Mouse (Mus musculus) stomach, embryonic 16.5 days (tissue): ENCODE data around the gene Cbx8. TPM values are rescaled to one million over a fixed set of nuclear protein-coding genes. Genes with fewer than 3 reads are reported as not detected.

Source experiments
- ATAC-seq: fragments of 200-750 bp; cut with Nextera tagmentation; 2 replicates; pipeline ENCODE4 v1.8.0; 2017; ENCODE audit warnings: moderate number of reproducible peaks, moderate TSS enrichment; ENCODE audit not compliant: insufficient read depth, low FRiP score
- H3K27ac ChIP-seq: fragments of 300-500 bp; sonication (generic); 2 replicates; pipeline ENCODE4 v1.5.1; 2014; ENCODE audit warnings: low read length
- H3K27me3 ChIP-seq: fragments of 300-500 bp; sonication (generic); 2 replicates; pipeline ENCODE4 v1.6.1; 2014; ENCODE audit warnings: low read length, control low read depth, mixed read lengths; ENCODE audit not compliant: control insufficient read depth, insufficient read depth
- H3K36me3 ChIP-seq: fragments of 300-500 bp; sonication (generic); 2 replicates; pipeline ENCODE4 v1.6.1; 2014; ENCODE audit warnings: low read length; ENCODE audit not compliant: control insufficient read depth, insufficient read depth
- H3K4me1 ChIP-seq: fragments of 300-500 bp; sonication (generic); 2 replicates; pipeline ENCODE4 v1.6.1; 2014; ENCODE audit warnings: low read length, control low read depth, mixed read lengths; ENCODE audit not compliant: control insufficient read depth, insufficient read depth
- H3K4me2 ChIP-seq: fragments of 300-500 bp; sonication (generic); 2 replicates; pipeline ENCODE4 v1.6.1; 2014; ENCODE audit warnings: low read depth, low read length, mixed read lengths
- H3K4me3 ChIP-seq: fragments of 300-500 bp; sonication (generic); replicated peaks from 2 replicates; pipeline ENCODE4 v1.5.1; 2014; ENCODE audit warnings: mild to moderate bottlenecking, low read length
- H3K9ac ChIP-seq: fragments of 300-500 bp; sonication (generic); 2 replicates; pipeline ENCODE4 v1.6.1; 2014; ENCODE audit warnings: low read length
- H3K9me3 ChIP-seq: fragments of 300-500 bp; sonication (generic); replicated peaks from 2 replicates; pipeline ENCODE4 v1.6.1; 2016; ENCODE audit warnings: low read length, control low read depth; ENCODE audit not compliant: control insufficient read depth
- WGBS: fragments of 180-500 bp; shearing (Covaris S2); extraction: QIAGEN DNeasy Blood & Tissue Kit; methylation state at CpG from one replicate; pipeline ENCODE4 v1.1.7; 2014; 5-methylcytosine and 5-hydroxymethylcytosine counted together
- polyA plus RNA-seq: library from polyadenylated mRNA; unstranded; fragments of >200 nt; fragmentation: Nextera tagmentation; extraction: Ambion mirVana; gene quantifications from 2 replicates; pipeline ENCODE4 v1.2.1, GENCODE M21; 2015

The Cbx8 gene
- polyA plus RNA-seq, 1 experiment from 2014 or later = 6.4 TPM

DNA sequence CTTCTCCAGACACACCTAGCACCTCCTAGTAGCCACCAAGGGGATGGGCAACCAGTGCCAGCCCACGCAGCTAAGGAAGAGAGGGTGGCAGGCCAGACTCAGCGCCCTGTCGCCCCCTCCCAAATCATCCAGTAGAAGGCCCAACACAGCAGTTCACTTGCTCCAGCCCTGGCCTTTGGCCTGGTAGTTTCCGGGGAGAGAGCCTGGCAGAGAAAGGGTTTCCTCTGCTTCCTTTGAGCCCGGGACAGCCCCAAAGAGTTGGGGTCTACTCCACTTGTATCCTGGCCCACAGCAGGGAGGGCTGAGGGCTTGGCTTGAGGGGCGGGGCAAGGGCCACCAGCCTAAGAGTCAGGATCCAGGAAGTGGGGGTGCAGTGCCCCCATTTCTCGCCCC is 38.7 kb upstream of the Cbx8 start:
- H3K4me2 ChIP-seq = peak overlapping the region; percentile 46
- 53% methylated on average over 7 of the region's 7 CpGs for WGBS
- H3K9ac ChIP-seq = peak overlapping the region; percentile 64
- H3K27ac ChIP-seq = peak overlapping the region; percentile 64
- no peaks in the 10 kb centered on the region for H3K27me3 ChIP-seq
- H3K4me1 ChIP-seq = peaks cover 46% of the 10 kb centered on the region
- 0 out of 2 replicates have a peak overlapping the region, but pooled peaks have one; percentile 7 for H3K4me3 ChIP-seq
- H3K36me3 ChIP-seq = peaks cover 8% of the 10 kb centered on the region
- no peak for ATAC-seq
- no peaks in the 10 kb centered on the region for H3K9me3 ChIP-seq

GRCm38 (mm10) chr11:119078691-119079444 is 38.1 kb upstream of the Cbx8 start:
- H3K4me2 ChIP-seq = peak overlapping the region; percentile 46
- WGBS = 11% methylated on average over 26 of the region's 27 CpGs
- H3K4me1 ChIP-seq = peaks cover 41% of the 10 kb centered on the region
- H3K9ac ChIP-seq = peak overlapping the region; percentile 64
- no peaks in the 10 kb centered on the region for H3K9me3 ChIP-seq
- 0 out of 2 replicates have a peak overlapping the region, but pooled peaks have one; percentile 7 for H3K4me3 ChIP-seq
- H3K27me3 ChIP-seq = no peaks in the 10 kb centered on the region
- peak overlapping the region; percentile 64 for H3K27ac ChIP-seq
- peaks cover 8% of the 10 kb centered on the region for H3K36me3 ChIP-seq
- peak; percentile 53; the same call in 1 of the 2 replicates for ATAC-seq

GRCm38 (mm10) chr11:119077755-119078154 is 37.0 kb upstream of the Cbx8 start:
- Histone ChIP-seq H3K27ac (no peak overlapping the region), H3K4me2 (no peak overlapping the region), H3K27me3 (no peaks in the 10 kb centered on the region), H3K4me1 (peaks cover 37% of the 10 kb centered on the region), H3K36me3 (peaks cover 8% of the 10 kb centered on the region), H3K9ac (no peak overlapping the region), H3K9me3 (no peaks in the 10 kb centered on the region), H3K4me3 (no peak overlapping the region)
- 75% methylated on average over 4 of the region's 4 CpGs for WGBS
- no peak for ATAC-seq

- Histone ChIP-seq H3K9ac (no peak overlapping the region), H3K27ac (no peak overlapping the region), H3K4me1 (peaks cover 35% of the 10 kb centered on the region), H3K4me2 (no peak overlapping the region), H3K27me3 (no peaks in the 10 kb centered on the region), H3K36me3 (peaks cover 1% of the 10 kb centered on the region), H3K4me3 (no peak overlapping the region), H3K9me3 (no peaks in the 10 kb centered on the region)
- no peak for ATAC-seq
- 78% methylated on average over 5 of the region's 5 CpGs for WGBS
Observed at GRCm38 (mm10) chr11:119075805-119076204, 35.0 kb upstream of the Cbx8 start.

DNA sequence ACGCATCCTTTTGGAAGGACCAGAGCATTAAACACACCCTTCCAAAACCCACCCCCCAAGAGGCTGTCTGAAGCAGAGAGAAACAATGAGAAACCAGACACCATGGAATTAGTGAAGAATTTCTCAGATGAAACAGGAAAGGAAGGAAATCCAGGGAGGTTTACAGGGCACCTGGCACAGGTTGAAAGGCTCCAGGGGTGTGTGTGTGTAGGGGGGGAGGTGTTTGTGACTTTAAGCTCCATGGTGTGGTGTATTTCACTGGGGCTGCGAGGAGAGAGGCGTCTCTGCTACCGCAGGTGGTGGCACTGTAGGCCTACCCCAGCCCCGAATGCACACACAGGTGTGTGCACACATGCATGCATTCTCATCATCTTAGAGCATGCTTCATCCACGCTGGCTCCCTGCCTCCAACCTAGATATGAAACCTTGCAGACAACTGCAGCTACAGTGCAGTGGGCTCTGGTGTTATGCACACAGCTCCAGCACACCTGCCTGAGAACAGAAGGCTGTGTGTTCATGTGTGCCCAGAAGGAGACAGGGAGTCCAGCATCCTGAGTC is 33.2 kb upstream of the Cbx8 start:
- Histone ChIP-seq H3K27me3 (no peaks in the 10 kb centered on the region), H3K9ac (no peak overlapping the region), H3K27ac (no peak overlapping the region), H3K9me3 (no peaks in the 10 kb centered on the region), H3K4me2 (no peak overlapping the region), H3K4me1 (peaks cover 24% of the 10 kb centered on the region), H3K4me3 (no peak overlapping the region), H3K36me3 (no peaks in the 10 kb centered on the region)
- WGBS = 68% methylated on average over 6 of the region's 6 CpGs
- ATAC-seq = no peak

- 58% methylated on average over 6 of the region's 6 CpGs for WGBS
- Histone ChIP-seq H3K4me3 (no peak overlapping the region), H3K4me1 (peaks cover 16% of the 10 kb centered on the region), H3K27ac (no peak overlapping the region), H3K36me3 (no peaks in the 10 kb centered on the region), H3K27me3 (no peaks in the 10 kb centered on the region), H3K9ac (peak overlapping the region; percentile 4; the same call in 1 of the 2 replicates), H3K4me2 (no peak overlapping the region), H3K9me3 (no peaks in the 10 kb centered on the region)
- no peak for ATAC-seq
Observed at GRCm38 (mm10) chr11:119072986-119073385, 32.2 kb upstream of the Cbx8 start.

DNA sequence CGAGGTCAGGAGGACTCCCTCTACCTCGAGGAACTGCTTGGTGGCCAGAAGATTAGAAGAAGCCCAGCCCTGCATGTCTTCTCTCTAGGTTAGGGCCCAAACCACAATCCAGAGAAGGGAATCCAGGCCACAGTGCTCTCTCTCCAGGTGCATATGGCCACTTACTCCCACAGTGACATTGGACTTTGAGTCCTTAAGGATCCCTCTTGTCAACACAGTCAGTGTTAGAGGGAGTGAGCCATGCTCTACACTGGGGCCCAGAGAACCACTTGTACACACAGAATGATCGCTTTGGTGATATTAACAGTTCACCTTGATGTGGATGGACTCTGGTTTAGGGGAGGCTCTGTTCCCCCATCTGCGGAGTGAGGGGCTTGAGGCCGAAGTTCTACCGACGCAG is 31.5 kb upstream of the Cbx8 start:
- no peak overlapping the region for H3K27ac ChIP-seq
- H3K27me3 ChIP-seq = no peaks in the 10 kb centered on the region
- no peak overlapping the region for H3K4me2 ChIP-seq
- 74% methylated on average over 7 of the region's 7 CpGs for WGBS
- H3K9ac ChIP-seq = no peak overlapping the region
- no peak overlapping the region for H3K4me3 ChIP-seq
- H3K9me3 ChIP-seq = no peaks in the 10 kb centered on the region
- H3K36me3 ChIP-seq = no peaks in the 10 kb centered on the region
- peaks cover 16% of the 10 kb centered on the region for H3K4me1 ChIP-seq
- 0 out of 2 replicates have a peak, but pooled peaks have one; percentile 33 for ATAC-seq

- Histone ChIP-seq H3K9me3 (no peaks in the 10 kb centered on the region), H3K4me3 (no peak overlapping the region), H3K9ac (no peak overlapping the region), H3K4me2 (no peak overlapping the region), H3K27me3 (no peaks in the 10 kb centered on the region), H3K36me3 (no peaks in the 10 kb centered on the region), H3K27ac (no peak overlapping the region), H3K4me1 (0 out of 2 replicates have a peak, but pooled peaks cover 2% of the 10 kb centered on the region)
- no peak for ATAC-seq
- WGBS = 79% methylated on average over 8 of the region's 8 CpGs
Observed at GRCm38 (mm10) chr11:119066841-119067240, 26.1 kb upstream of the Cbx8 start.

DNA sequence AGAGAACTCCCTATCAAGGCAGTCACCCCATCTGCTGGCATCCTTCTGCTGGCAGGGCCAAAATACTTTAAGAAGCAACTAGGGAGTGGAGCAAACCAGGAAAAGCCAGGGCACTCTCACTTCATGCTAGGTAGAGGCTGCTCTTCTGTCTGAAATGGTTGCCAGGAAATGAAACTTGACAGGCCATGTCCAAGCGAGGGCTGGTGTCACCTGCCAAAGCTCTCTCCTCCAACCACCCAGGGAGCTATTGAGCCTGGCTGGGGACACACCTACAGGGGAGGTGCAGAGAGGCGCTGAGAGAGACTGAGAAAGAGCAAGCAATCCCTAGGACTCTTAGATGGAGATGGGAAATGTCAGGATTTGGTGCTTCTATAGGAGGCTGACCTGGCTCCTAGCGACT is 18.5 kb upstream of the Cbx8 start:
- H3K27ac ChIP-seq = peak overlapping the region; percentile 20; the same call in 1 of the 2 replicates
- H3K9me3 ChIP-seq = no peaks in the 10 kb centered on the region
- no peak for ATAC-seq
- H3K4me2 ChIP-seq = peak overlapping the region; percentile 100; the same call in 1 of the 2 replicates
- H3K4me3 ChIP-seq = no peak overlapping the region
- no peaks in the 10 kb centered on the region for H3K36me3 ChIP-seq
- peak overlapping the region; percentile 42; the same call in 1 of the 2 replicates for H3K9ac ChIP-seq
- H3K4me1 ChIP-seq = peaks cover 29% of the 10 kb centered on the region
- WGBS = 18% methylated on average over 3 of the region's 3 CpGs
- peaks cover 50% of the 10 kb centered on the region for H3K27me3 ChIP-seq
